Mouse (Mus musculus) forebrain, postnatal 0 days (tissue): Measurements from ENCODE around the gene Sgip1. TPM values are rescaled to one million over a fixed set of nuclear protein-coding genes. Genes with fewer than 3 reads are reported as not detected.

ENCODE experiments used
- ATAC-seq: fragments of 200-750 bp; cut with Nextera tagmentation; 2 replicates; pipeline ENCODE4 v1.8.0; 2017; ENCODE audit warnings: mild to moderate bottlenecking, moderate library complexity
- DNase-seq: peaks from one replicate; pipeline ENCODE4 v3.0.0-alpha.2; 2015
- H3K27ac ChIP-seq: fragments of 300-500 bp; sonication (generic); 2 replicates; pipeline ENCODE4 v1.5.1; 2014; ENCODE audit warnings: low read depth, mild to moderate bottlenecking, antibody characterized with exemption, low read length, moderate library complexity, mixed read lengths
- H3K27me3 ChIP-seq: fragments of 300-500 bp; sonication (generic); 2 replicates; pipeline ENCODE4 v1.6.1; 2014; ENCODE audit warnings: mild to moderate bottlenecking, low read length, mixed read lengths; ENCODE audit not compliant: insufficient read depth
- H3K36me3 ChIP-seq: fragments of 300-500 bp; sonication (generic); 2 replicates; pipeline ENCODE4 v1.6.1; 2014; ENCODE audit warnings: mild to moderate bottlenecking, moderate library complexity; ENCODE audit not compliant: insufficient read depth
- H3K4me1 ChIP-seq: fragments of 300-500 bp; sonication (generic); 2 replicates; pipeline ENCODE4 v1.6.1; 2014; ENCODE audit warnings: antibody characterized with exemption; ENCODE audit not compliant: insufficient read depth
- H3K4me2 ChIP-seq: fragments of 300-500 bp; sonication (generic); 2 replicates; pipeline ENCODE4 v1.6.1; 2014; ENCODE audit warnings: low read depth, mild to moderate bottlenecking, moderate library complexity
- H3K4me3 ChIP-seq: fragments of 300-500 bp; sonication (generic); 2 replicates; pipeline ENCODE4 v1.5.1; 2014; ENCODE audit warnings: low read depth, low read length, mixed read lengths
- H3K9ac ChIP-seq: fragments of 300-500 bp; sonication (generic); 2 replicates; pipeline ENCODE4 v1.6.1; 2014; ENCODE audit warnings: mild to moderate bottlenecking
- H3K9me3 ChIP-seq: fragments of 300-500 bp; sonication (generic); 2 replicates; pipeline ENCODE4 v1.6.1; 2016; ENCODE audit warnings: low read length
- CTCF ChIP-seq: sonication (generic); IDR thresholded peaks from 2 replicates; pipeline ENCODE4 v1.5.1; 2016; ENCODE audit warnings: antibody characterized with exemption, control low read depth, low read depth
- WGBS: fragments of 180-500 bp; shearing (Covaris S2); extraction: QIAGEN DNeasy Blood & Tissue Kit; methylation state at CpG from one replicate; pipeline ENCODE4 v1.1.7; 2014; 5-methylcytosine and 5-hydroxymethylcytosine counted together
- polyA plus RNA-seq: library from polyadenylated mRNA; unstranded; fragments of >200 nt; fragmentation: Nextera tagmentation; extraction: Ambion mirVana; gene quantifications from 2 replicates; pipeline ENCODE4 v1.2.1, GENCODE M21; 2015
- total RNA-seq: library from RNA; depleted of rRNA; stranded (reverse); fragments of >200 nt; gene quantifications from 2 replicates; pipeline ENCODE4 v1.2.3, GENCODE M21; 2014

Sgip1 gene
- total and polyA plus RNA-seq, 2 experiments from 2014 or later, result 59.4 to 61.4 TPM

DNA sequence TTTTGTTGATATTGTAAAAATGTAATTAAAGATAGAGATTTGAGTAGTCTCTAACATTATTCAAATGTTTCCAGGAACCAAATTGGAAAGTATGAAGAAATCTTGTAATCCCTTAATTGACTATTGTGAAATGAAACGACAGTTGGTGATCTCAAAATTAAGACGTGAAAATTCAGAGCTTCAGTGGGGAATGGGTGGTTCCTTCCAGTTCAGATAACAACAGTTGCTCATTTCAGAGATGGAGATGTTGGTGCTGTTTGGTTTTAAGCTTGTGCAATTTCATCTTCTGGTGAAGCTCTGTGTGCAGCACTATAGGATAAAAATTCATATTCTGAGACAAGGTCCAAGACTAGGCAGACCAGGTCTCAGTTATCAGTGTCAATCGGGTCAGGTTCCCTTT, 231.0 kb downstream of the Sgip1 start:
- no peaks in the 10 kb centered on the region for H3K4me1 ChIP-seq
- H3K36me3 ChIP-seq, result peaks cover 14% of the 10 kb centered on the region; the same call in 1 of the 2 replicates
- no peak overlapping the region for H3K9ac ChIP-seq
- no peaks in the 10 kb centered on the region for H3K9me3 ChIP-seq
- no peaks in the 10 kb centered on the region for H3K27me3 ChIP-seq
- no peak overlapping the region for H3K4me3 ChIP-seq
- no peak overlapping the region for H3K27ac ChIP-seq
- ATAC-seq (no peak), DNase-seq (no peak)
- no peak for TF ChIP-seq CTCF
- 62% methylated on average over 3 of the region's 3 CpGs for WGBS
- H3K4me2 ChIP-seq, result no peak overlapping the region

DNA sequence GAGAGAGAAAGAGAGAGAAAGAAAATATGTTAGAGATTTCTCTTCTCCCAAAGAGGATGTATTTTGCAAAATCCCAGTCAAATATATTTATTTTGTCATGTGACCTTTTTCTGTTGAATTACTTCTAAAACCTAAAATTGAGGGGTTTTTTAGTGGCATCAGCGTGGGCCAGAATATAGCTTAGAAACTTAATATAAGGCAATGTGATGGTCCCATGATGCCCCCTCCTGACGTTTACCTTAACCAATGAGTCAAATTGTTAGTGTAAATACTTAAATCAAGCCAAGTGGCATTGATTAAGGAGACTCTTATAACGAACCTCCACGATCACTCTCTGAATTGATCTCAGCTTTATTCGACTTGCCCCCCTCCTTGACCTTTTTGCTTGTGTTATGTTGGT, 233.1 kb downstream of the Sgip1 start:
- WGBS, result 45% methylated on average over 5 of the region's 5 CpGs
- ATAC-seq (no peak), DNase-seq (no peak)

DNA sequence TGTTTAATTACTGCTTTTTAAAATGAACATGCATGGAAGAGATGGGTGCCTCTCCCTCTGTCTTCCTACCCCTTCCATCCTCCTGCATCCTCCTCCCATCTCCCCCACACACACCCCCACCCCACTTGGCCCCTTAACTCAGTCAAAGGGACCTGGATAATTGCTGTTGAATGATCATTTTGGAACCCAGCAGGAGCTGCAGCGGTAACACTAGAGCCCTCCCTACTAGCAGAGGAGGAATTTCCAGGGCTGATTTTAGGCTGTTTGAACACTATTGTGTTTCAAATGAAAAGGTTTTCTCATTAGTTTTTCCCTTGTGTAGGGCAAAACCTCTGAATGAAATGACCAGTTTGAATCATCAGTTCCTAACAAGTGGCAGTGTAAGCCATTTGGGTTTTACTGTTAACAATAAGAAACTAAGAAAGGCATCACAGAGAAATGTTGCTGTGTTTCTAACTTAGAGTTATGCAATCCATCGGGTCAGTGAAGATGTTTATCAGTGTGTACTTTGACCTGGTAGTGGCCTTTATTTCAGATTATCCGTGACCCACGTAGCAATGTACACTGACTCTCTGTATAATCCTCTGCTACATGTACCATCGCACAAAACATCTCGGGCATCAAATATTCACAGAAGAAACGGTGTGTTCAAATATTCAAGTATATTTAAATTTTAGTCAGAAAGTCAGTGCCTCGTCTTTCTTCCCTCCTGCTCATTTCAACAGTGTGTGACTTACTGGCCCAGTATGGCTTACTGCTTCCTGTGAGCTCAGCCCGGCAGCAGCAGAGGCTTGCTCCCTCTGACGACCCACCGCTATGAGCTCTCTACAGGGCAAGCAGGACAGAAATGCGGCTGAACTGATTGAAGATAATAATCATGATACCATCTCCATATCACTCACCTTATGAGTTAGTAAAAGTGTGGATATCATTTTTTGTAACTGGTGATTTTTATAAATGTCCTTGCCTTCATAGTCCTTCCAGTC, 235.5 kb downstream of the Sgip1 start:
- peaks cover 5% of the 10 kb centered on the region; the same call in 1 of the 2 replicates for H3K27me3 ChIP-seq
- TF ChIP-seq CTCF, result no peak
- ATAC-seq (no peak), DNase-seq (no peak)
- no peaks in the 10 kb centered on the region for H3K9me3 ChIP-seq
- H3K4me2 ChIP-seq, result no peak overlapping the region
- no peak overlapping the region for H3K9ac ChIP-seq
- H3K4me1 ChIP-seq, result peaks cover 5% of the 10 kb centered on the region; the same call in 1 of the 2 replicates
- H3K4me3 ChIP-seq, result no peak overlapping the region
- no peaks in the 10 kb centered on the region for H3K36me3 ChIP-seq
- 21% methylated on average over 12 of the region's 12 CpGs for WGBS
- H3K27ac ChIP-seq, result no peak overlapping the region

More for the DNA sequence above, 233.1 kb downstream of the Sgip1 start:
- no peak overlapping the region for H3K27ac ChIP-seq
- TF ChIP-seq CTCF, result no peak
- no peaks in the 10 kb centered on the region for H3K9me3 ChIP-seq
- H3K36me3 ChIP-seq, result peaks cover 6% of the 10 kb centered on the region; the same call in 1 of the 2 replicates
- no peak overlapping the region for H3K4me3 ChIP-seq
- H3K9ac ChIP-seq, result no peak overlapping the region
- H3K27me3 ChIP-seq, result peaks cover 5% of the 10 kb centered on the region; the same call in 1 of the 2 replicates
- peaks cover 5% of the 10 kb centered on the region; the same call in 1 of the 2 replicates for H3K4me1 ChIP-seq
- no peak overlapping the region for H3K4me2 ChIP-seq

DNA sequence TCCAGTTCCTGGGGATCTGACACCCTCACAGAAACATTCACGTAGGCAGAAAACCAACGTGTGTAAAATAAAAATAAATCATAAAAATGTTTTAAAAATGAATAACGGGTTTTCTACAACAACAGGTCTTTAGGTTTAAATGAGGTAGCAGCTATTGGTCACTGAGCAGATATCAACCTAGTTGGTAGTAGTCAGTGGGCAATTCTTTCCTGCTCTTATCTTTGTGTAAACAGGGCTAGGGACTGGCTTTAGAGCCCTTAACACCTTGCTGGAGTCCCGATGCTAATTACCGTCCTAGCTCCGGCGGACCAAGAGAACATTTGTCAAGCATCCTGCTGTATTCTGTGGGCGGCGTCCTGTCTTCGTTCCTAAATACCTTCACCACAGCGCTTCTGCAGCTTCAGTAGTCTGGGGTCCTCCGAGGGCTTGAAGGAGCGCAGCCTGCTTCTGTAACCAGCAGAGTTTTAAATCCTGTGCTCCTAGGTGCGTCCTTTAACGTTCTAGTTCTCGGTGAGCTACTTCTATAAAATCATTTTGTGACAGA, 236.8 kb downstream of the Sgip1 start:
- Histone ChIP-seq H3K4me3 (peak overlapping the region; percentile 12; the same call in 1 of the 2 replicates), H3K4me1 (peaks cover 5% of the 10 kb centered on the region; the same call in 1 of the 2 replicates), H3K36me3 (no peaks in the 10 kb centered on the region), H3K27me3 (peaks cover 5% of the 10 kb centered on the region; the same call in 1 of the 2 replicates), H3K4me2 (peak overlapping the region; percentile 48), H3K9me3 (no peaks in the 10 kb centered on the region), H3K27ac (no peak overlapping the region), H3K9ac (no peak overlapping the region)
- TF ChIP-seq CTCF, result no peak
- WGBS, result 15% methylated on average over 16 of the region's 16 CpGs
- DNase-seq, result no peak
- ATAC-seq, result 0 out of 2 replicates have a peak, but pooled peaks have one; percentile 9

DNA sequence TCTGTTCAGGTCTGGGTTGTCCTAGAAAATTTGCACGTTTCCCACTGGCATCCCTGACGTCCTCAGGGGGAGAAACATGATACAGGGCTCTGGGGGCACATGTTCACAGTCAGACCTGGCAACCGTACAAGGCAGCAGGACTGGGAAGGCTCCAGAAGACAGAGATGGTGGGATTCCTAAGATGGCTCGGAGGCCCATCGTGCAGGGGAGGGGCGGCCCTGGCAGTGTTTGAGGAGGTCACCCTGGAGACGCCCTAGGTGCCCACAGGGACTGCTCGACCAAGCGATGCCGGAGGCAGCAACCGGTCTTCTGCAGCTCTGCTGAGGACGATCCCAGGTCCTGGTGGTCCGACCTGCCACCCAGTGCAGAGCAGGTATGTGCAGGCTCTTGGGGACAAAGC, 237.3 kb downstream of the Sgip1 start, which contains the start of gene Tctex1d1:
Gene Tctex1d1, plus strand, starts transcription at position 167 of the 400 bp plus-strand sequence.
- Histone ChIP-seq H3K4me3 (peak within 1 kb of the TSS; percentile 19), H3K36me3 (no peaks in the 10 kb centered on the region), H3K9me3 (no peaks in the 10 kb centered on the region), H3K27ac (no peak within 1 kb of the TSS), H3K27me3 (peaks cover 5% of the 10 kb centered on the region; the same call in 1 of the 2 replicates), H3K4me1 (peaks cover 5% of the 10 kb centered on the region; the same call in 1 of the 2 replicates), H3K9ac (0 out of 2 replicates have a peak within 1 kb of the TSS, but pooled peaks have one; percentile 25), H3K4me2 (peak within 1 kb of the TSS; percentile 48)
- WGBS, result 4% methylated on average over 13 of the region's 13 CpGs
- TF ChIP-seq CTCF, result no peak
- ATAC-seq, result peak; percentile 56
- peak; percentile 27 for DNase-seq

DNA sequence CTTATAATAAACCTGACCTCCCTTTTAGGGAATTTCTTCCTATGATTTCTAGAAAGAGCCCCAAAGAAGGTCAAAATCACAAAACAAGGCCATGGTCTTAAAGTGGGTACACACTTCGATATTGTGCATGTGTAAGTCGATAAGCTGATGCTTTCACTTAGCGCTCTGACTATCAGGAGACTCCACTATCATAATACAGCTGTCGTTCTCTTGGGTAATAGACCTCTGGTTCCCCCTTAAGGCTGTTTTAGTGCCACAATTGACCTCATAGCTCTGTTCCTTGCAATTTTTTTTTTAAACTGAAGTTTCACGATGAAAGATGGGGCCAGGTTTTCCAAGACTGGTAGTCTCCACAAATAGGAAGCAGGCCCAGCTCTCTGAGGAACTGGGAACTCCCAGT, 238.3 kb downstream of the Sgip1 start:
- no peak overlapping the region for H3K27ac ChIP-seq

More for the DNA sequence above, 238.3 kb downstream of the Sgip1 start:
- peaks cover 5% of the 10 kb centered on the region; the same call in 1 of the 2 replicates for H3K4me1 ChIP-seq
- H3K4me2 ChIP-seq, result no peak overlapping the region
- H3K9me3 ChIP-seq, result no peaks in the 10 kb centered on the region
- ATAC-seq (no peak), DNase-seq (no peak)
- no peaks in the 10 kb centered on the region for H3K36me3 ChIP-seq
- peaks cover 5% of the 10 kb centered on the region; the same call in 1 of the 2 replicates for H3K27me3 ChIP-seq
- no peak overlapping the region for H3K9ac ChIP-seq
- WGBS, result 58% methylated on average over 5 of the region's 5 CpGs
- H3K4me3 ChIP-seq, result no peak overlapping the region
- no peak for TF ChIP-seq CTCF
